Mouse (Mus musculus): ENCODE data around the gene Rbfox1. TPM values are rescaled to one million over a fixed set of nuclear protein-coding genes. Genes with fewer than 3 reads are reported as not detected.

The Rbfox1 gene
- total and polyA plus RNA-seq, 2 experiments = 0.09 TPM; not detected in 1

GRCm38 (mm10) chr16:7069599-7069998 is 1184.4 kb downstream of the Rbfox1 start:
- TF ChIP-seq CTCF (IDR thresholded peaks at IDR 0.05; ENCODE audit: low read depth, low read length) (no peak), POLR2A (IDR thresholded peaks at IDR 0.05; ENCODE audit: extremely low read depth, insufficient read depth, low read length) (no peak)
- H3K4me3 ChIP-seq (ENCODE audit: insufficient read depth, low read depth, low read length) = no peak overlapping the region
- no peaks in the 10 kb centered on the region for H3K27me3 ChIP-seq (ENCODE audit: control insufficient read depth, insufficient read depth, low read length)
- no peak overlapping the region for H3K9ac ChIP-seq (ENCODE audit: low read depth, low read length)
- 75% methylated on average over 8 of the region's 8 CpGs for WGBS
- no peaks in the 10 kb centered on the region for H3K4me1 ChIP-seq (ENCODE audit: control insufficient read depth, insufficient read depth, low read length)
- H3K36me3 ChIP-seq (ENCODE audit: control insufficient read depth, insufficient read depth, low read length) = no peaks in the 10 kb centered on the region
- H3K79me2 ChIP-seq (ENCODE audit: control insufficient read depth, insufficient read depth, low read length) = no peaks in the 10 kb centered on the region
- H3K27ac ChIP-seq (replicated peaks; ENCODE audit: insufficient read depth, low read depth, low read length) = no peak overlapping the region
- no peak for DNase-seq (ENCODE audit: extremely low read depth, low read depth, low spot score)

- H3K4me3 ChIP-seq (ENCODE audit: insufficient read depth, low read depth, low read length) = no peak overlapping the region
- no peak overlapping the region for H3K9ac ChIP-seq (ENCODE audit: low read depth, low read length)
- no peak for DNase-seq (ENCODE audit: extremely low read depth, low read depth, low spot score)
- 90% methylated on average over 4 of the region's 4 CpGs for WGBS
- no peaks in the 10 kb centered on the region for H3K27me3 ChIP-seq (ENCODE audit: control insufficient read depth, insufficient read depth, low read length)
- TF ChIP-seq POLR2A (IDR thresholded peaks at IDR 0.05; ENCODE audit: extremely low read depth, insufficient read depth, low read length) (no peak), CTCF (IDR thresholded peaks at IDR 0.05; ENCODE audit: low read depth, low read length) (no peak)
- H3K27ac ChIP-seq (replicated peaks; ENCODE audit: insufficient read depth, low read depth, low read length) = no peak overlapping the region
- H3K4me1 ChIP-seq (ENCODE audit: control insufficient read depth, insufficient read depth, low read length) = no peaks in the 10 kb centered on the region
- H3K36me3 ChIP-seq (ENCODE audit: control insufficient read depth, insufficient read depth, low read length) = no peaks in the 10 kb centered on the region
- no peaks in the 10 kb centered on the region for H3K79me2 ChIP-seq (ENCODE audit: control insufficient read depth, insufficient read depth, low read length)
Measured at GRCm38 (mm10) chr16:7074786-7075185, 1189.6 kb downstream of the Rbfox1 start.

- Histone ChIP-seq H3K4me3 (ENCODE audit: insufficient read depth, low read depth, low read length) (no peak overlapping the region), H3K4me1 (ENCODE audit: control insufficient read depth, insufficient read depth, low read length) (no peaks in the 10 kb centered on the region), H3K9ac (ENCODE audit: low read depth, low read length) (no peak overlapping the region), H3K79me2 (ENCODE audit: control insufficient read depth, insufficient read depth, low read length) (no peaks in the 10 kb centered on the region), H3K36me3 (ENCODE audit: control insufficient read depth, insufficient read depth, low read length) (no peaks in the 10 kb centered on the region), H3K27ac (replicated peaks; ENCODE audit: insufficient read depth, low read depth, low read length) (no peak overlapping the region), H3K27me3 (ENCODE audit: control insufficient read depth, insufficient read depth, low read length) (no peaks in the 10 kb centered on the region)
- WGBS = 81% methylated on average over 6 of the region's 6 CpGs
- TF ChIP-seq CTCF (IDR thresholded peaks at IDR 0.05; ENCODE audit: low read depth, low read length) (no peak), POLR2A (IDR thresholded peaks at IDR 0.05; ENCODE audit: extremely low read depth, insufficient read depth, low read length) (no peak)
- no peak for DNase-seq (ENCODE audit: extremely low read depth, low read depth, low spot score)
Measured at GRCm38 (mm10) chr16:7075749-7076148, 1190.6 kb downstream of the Rbfox1 start.

- 98% methylated on average over 1 of the region's 1 CpGs for WGBS
- Histone ChIP-seq H3K4me1 (ENCODE audit: control insufficient read depth, insufficient read depth, low read length) (no peaks in the 10 kb centered on the region), H3K27me3 (ENCODE audit: control insufficient read depth, insufficient read depth, low read length) (no peaks in the 10 kb centered on the region), H3K79me2 (ENCODE audit: control insufficient read depth, insufficient read depth, low read length) (no peaks in the 10 kb centered on the region), H3K9ac (ENCODE audit: low read depth, low read length) (no peak overlapping the region), H3K4me3 (ENCODE audit: insufficient read depth, low read depth, low read length) (no peak overlapping the region), H3K27ac (replicated peaks; ENCODE audit: insufficient read depth, low read depth, low read length) (no peak overlapping the region), H3K36me3 (ENCODE audit: control insufficient read depth, insufficient read depth, low read length) (no peaks in the 10 kb centered on the region)
- TF ChIP-seq CTCF (IDR thresholded peaks at IDR 0.05; ENCODE audit: low read depth, low read length) = no peak
- no peak for TF ChIP-seq POLR2A (IDR thresholded peaks at IDR 0.05; ENCODE audit: extremely low read depth, insufficient read depth, low read length)
- no peak for DNase-seq (ENCODE audit: extremely low read depth, low read depth, low spot score)
Measured at GRCm38 (mm10) chr16:7076305-7076704, 1191.2 kb downstream of the Rbfox1 start.

DNA sequence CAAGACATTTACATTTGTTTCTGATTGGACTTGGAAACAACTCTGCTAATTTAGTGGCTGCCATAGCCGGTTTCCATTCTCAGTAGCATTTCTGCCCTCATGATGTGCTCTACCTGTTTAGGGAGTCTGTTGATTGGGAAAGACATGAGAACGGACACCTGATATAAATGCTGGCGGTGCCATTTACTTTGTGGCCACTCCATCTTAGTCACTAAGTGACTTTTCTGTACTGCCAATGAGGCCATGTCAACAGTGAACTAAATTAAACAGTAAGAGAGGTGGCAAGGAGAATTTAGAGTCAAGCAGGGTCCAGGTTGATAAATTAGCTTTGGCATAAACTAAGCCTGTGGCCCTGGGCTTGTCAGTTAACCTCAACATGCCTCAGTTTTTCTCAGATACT is 1191.6 kb downstream of the Rbfox1 start:
- Histone ChIP-seq H3K4me1 (ENCODE audit: control insufficient read depth, insufficient read depth, low read length) (no peaks in the 10 kb centered on the region), H3K79me2 (ENCODE audit: control insufficient read depth, insufficient read depth, low read length) (no peaks in the 10 kb centered on the region), H3K36me3 (ENCODE audit: control insufficient read depth, insufficient read depth, low read length) (no peaks in the 10 kb centered on the region), H3K27me3 (ENCODE audit: control insufficient read depth, insufficient read depth, low read length) (no peaks in the 10 kb centered on the region), H3K4me3 (ENCODE audit: insufficient read depth, low read depth, low read length) (no peak overlapping the region), H3K9ac (ENCODE audit: low read depth, low read length) (no peak overlapping the region), H3K27ac (replicated peaks; ENCODE audit: insufficient read depth, low read depth, low read length) (no peak overlapping the region)
- no peak for TF ChIP-seq CTCF (IDR thresholded peaks at IDR 0.05; ENCODE audit: low read depth, low read length)
- no peak for TF ChIP-seq POLR2A (IDR thresholded peaks at IDR 0.05; ENCODE audit: extremely low read depth, insufficient read depth, low read length)
- 91% methylated on average over 3 of the region's 3 CpGs for WGBS
- DNase-seq (ENCODE audit: extremely low read depth, low read depth, low spot score) = no peak

DNA sequence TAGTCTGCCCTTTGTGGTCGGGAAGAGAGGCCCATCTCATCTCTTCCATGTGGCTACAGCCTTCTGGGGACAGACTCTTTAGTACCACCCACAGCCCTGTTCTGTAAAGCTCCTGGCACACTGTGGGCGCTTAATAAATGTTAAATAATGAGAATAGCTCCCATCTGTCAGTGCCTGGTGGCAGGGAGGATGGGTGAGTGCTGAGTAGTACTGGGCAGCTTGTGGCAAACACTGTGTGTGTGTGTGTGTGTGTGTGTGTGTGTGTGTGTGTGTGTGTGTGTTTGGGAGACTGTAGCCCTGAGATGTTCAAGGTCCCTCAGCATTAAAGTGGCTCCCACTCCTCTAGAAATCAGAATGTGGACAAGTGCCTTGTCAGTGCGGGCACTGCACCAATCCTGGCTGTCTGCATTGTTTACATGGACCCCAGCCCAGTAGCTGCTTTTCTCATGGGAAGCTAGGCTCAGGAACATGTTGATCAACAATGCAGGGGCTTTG is 1196.0 kb downstream of the Rbfox1 start:
- TF ChIP-seq POLR2A (IDR thresholded peaks at IDR 0.05; ENCODE audit: extremely low read depth, insufficient read depth, low read length) = no peak
- no peak for TF ChIP-seq CTCF (IDR thresholded peaks at IDR 0.05; ENCODE audit: low read depth, low read length)
- 89% methylated on average over 3 of the region's 3 CpGs for WGBS
- H3K4me3 ChIP-seq (ENCODE audit: insufficient read depth, low read depth, low read length) = no peak overlapping the region
- no peaks in the 10 kb centered on the region for H3K36me3 ChIP-seq (ENCODE audit: control insufficient read depth, insufficient read depth, low read length)
- H3K27ac ChIP-seq (replicated peaks; ENCODE audit: insufficient read depth, low read depth, low read length) = no peak overlapping the region
- DNase-seq (ENCODE audit: extremely low read depth, low read depth, low spot score) = no peak
- H3K4me1 ChIP-seq (ENCODE audit: control insufficient read depth, insufficient read depth, low read length) = no peaks in the 10 kb centered on the region
- no peaks in the 10 kb centered on the region for H3K27me3 ChIP-seq (ENCODE audit: control insufficient read depth, insufficient read depth, low read length)
- no peak overlapping the region for H3K9ac ChIP-seq (ENCODE audit: low read depth, low read length)
- no peaks in the 10 kb centered on the region for H3K79me2 ChIP-seq (ENCODE audit: control insufficient read depth, insufficient read depth, low read length)
